Mouse (Mus musculus) liver, embryonic 14.5 days (tissue): ENCODE results near the gene Borcs6.

ENCODE experiments used
- CTCF ChIP-seq: IDR thresholded peaks from 2 replicates; pipeline ENCODE4 v1.5.1; 2016; ENCODE audit warnings: antibody characterized with exemption, low read depth, control low read depth
- EP300 ChIP-seq: IDR thresholded peaks from 2 replicates; pipeline ENCODE4 v1.6.1; 2016; ENCODE audit warnings: antibody characterized with exemption, low read depth

- TF ChIP-seq CTCF = no peak
- TF ChIP-seq EP300 = no peak
These were observed 41.3 kb downstream of the Borcs6 start for GRCm38 (mm10) chr11:69100639-69101360.
